Mouse (Mus musculus) liver, adult 2 months (tissue): ENCODE results near the gene Bcl2l12.

Experiments used
- CTCF ChIP-seq: fragments of 200-500 bp; IDR thresholded peaks from 2 replicates; pipeline ENCODE4 v1.5.1; 2011; ENCODE audit warnings: low read depth, low read length, control low read depth
- POLR2A ChIP-seq: fragments of 200-500 bp; IDR thresholded peaks from 2 replicates; pipeline ENCODE4 v1.6.1; 2011; ENCODE audit warnings: low read length, control low read depth; ENCODE audit not compliant: insufficient read depth; ENCODE audit errors: extremely low read depth

GRCm38 (mm10) chr7:45008411-45008810 is 9.9 kb upstream of the Bcl2l12 start:
- no peak for TF ChIP-seq POLR2A
- TF ChIP-seq CTCF, result no peak
